Mouse (Mus musculus): ENCODE measurements around the gene Jak2.

GRCm38 (mm10) chr19:29341029-29341428 is 89.4 kb downstream of the Jak2 start:
- TF ChIP-seq POLR2A (IDR thresholded peaks at IDR 0.05; ENCODE audit: insufficient read depth, low read depth, low read length), result no peak
- no peak for TF ChIP-seq CTCF (IDR thresholded peaks at IDR 0.05)
